Mouse (Mus musculus) limb, embryonic 13.5 days (tissue): Measurements from ENCODE around the gene Dvl3. TPM values are rescaled to one million over a fixed set of nuclear protein-coding genes. Genes with fewer than 3 reads are reported as not detected.
A peak's percentile ranks its signal among the peaks of the same experiment; 100 is the strongest.
"Not testable (repeated sequence)": the region's sequence is repeated elsewhere in the genome, so short reads cannot be mapped to it uniquely, and the experiment has no call there.

Experiments used
- ATAC-seq: fragments of 200-750 bp; cut with Nextera tagmentation; 2 replicates; pipeline ENCODE4 v1.8.0; 2017; ENCODE audit warnings: low read depth, moderate number of reproducible peaks, moderate TSS enrichment; ENCODE audit not compliant: low FRiP score
- H3K27ac ChIP-seq: fragments of 300-500 bp; sonication (generic); 2 replicates; pipeline ENCODE4 v1.5.1; 2015; ENCODE audit warnings: inconsistent platforms, mild to moderate bottlenecking, moderate library complexity
- H3K27me3 ChIP-seq: fragments of 300-500 bp; sonication (generic); 2 replicates; pipeline ENCODE4 v1.6.1; 2015; ENCODE audit warnings: mild to moderate bottlenecking, inconsistent platforms
- H3K36me3 ChIP-seq: fragments of 300-500 bp; sonication (generic); 2 replicates; pipeline ENCODE4 v1.6.1; 2015; ENCODE audit warnings: inconsistent platforms, mild to moderate bottlenecking, moderate library complexity
- H3K4me1 ChIP-seq: fragments of 300-500 bp; sonication (generic); 2 replicates; pipeline ENCODE4 v1.6.1; 2015; ENCODE audit warnings: inconsistent platforms
- H3K4me2 ChIP-seq: fragments of 300-500 bp; sonication (generic); replicated peaks from 2 replicates; pipeline ENCODE4 v1.6.1; 2015; ENCODE audit warnings: inconsistent platforms, mild to moderate bottlenecking, moderate library complexity
- H3K4me3 ChIP-seq: fragments of 300-500 bp; sonication (generic); 2 replicates; pipeline ENCODE4 v1.5.1; 2015; ENCODE audit warnings: moderate library complexity, mild to moderate bottlenecking, inconsistent platforms
- H3K9ac ChIP-seq: fragments of 300-500 bp; sonication (generic); 2 replicates; pipeline ENCODE4 v1.6.1; 2015; ENCODE audit warnings: mild to moderate bottlenecking, inconsistent platforms
- H3K9me3 ChIP-seq: fragments of 300-500 bp; sonication (generic); 2 replicates; pipeline ENCODE4 v1.6.1; 2016; ENCODE audit warnings: inconsistent platforms
- WGBS: fragments of 180-500 bp; shearing (Covaris S2); methylation state at CpG from one replicate; pipeline ENCODE4 v1.1.7; 2015; 5-methylcytosine and 5-hydroxymethylcytosine counted together
- polyA plus RNA-seq: library from polyadenylated mRNA; unstranded; fragments of >200 nt; fragmentation: Nextera tagmentation; extraction: Ambion mirVana; gene quantifications from 2 replicates; pipeline ENCODE4 v1.2.1, GENCODE M21; 2015

Dvl3 gene
- 28.0 and 28.7 TPM in 2 replicates for polyA plus RNA-seq

GRCm38 (mm10) chr16:20516726-20517201, at the start of gene Dvl3:
Dvl3 (plus strand) TSS chr16:20516982.
- Histone ChIP-seq H3K9ac (peak within 1 kb of the TSS; percentile 98), H3K4me2 (peak within 1 kb of the TSS; percentile 97), H3K9me3 (no peaks in the 10 kb centered on the region), H3K36me3 (peaks cover 25% of the 10 kb centered on the region), H3K27me3 (no peaks in the 10 kb centered on the region), H3K27ac (peak within 1 kb of the TSS; percentile 93), H3K4me3 (peak within 1 kb of the TSS; percentile 95), H3K4me1 (peaks cover 27% of the 10 kb centered on the region)
- peak; percentile 96 for ATAC-seq
- under 1% methylated on average over 52 of the region's 55 CpGs for WGBS

DNA sequence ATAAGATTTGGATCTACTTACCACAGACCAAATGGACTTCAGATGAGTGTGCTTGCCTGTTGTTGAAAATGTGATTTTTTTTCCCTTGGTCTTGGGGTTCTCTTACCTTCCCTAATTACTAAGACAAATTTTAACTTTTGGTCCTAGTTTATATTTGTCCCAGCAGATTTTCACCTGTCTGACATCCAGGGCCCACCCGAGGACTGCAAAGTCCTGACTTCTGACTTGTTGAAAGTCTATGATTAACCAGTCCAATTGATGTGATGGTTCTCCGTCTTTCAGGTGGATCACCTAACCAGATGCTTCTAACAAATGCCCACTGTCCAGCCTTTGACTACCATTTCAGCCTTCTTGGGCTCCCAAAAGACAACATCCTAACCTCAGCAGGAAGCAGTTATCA, 45.8 kb upstream of the Dvl3 start:
- no peaks in the 10 kb centered on the region for H3K9me3 ChIP-seq
- H3K4me3 ChIP-seq: no peak overlapping the region
- no peaks in the 10 kb centered on the region for H3K36me3 ChIP-seq
- no peak overlapping the region for H3K4me2 ChIP-seq
- WGBS: 89% methylated on average over 2 of the region's 2 CpGs
- ATAC-seq: no peak
- H3K4me1 ChIP-seq: no peaks in the 10 kb centered on the region
- no peak overlapping the region for H3K27ac ChIP-seq
- H3K27me3 ChIP-seq: no peaks in the 10 kb centered on the region
- no peak overlapping the region for H3K9ac ChIP-seq

- no peaks in the 10 kb centered on the region for H3K9me3 ChIP-seq
- 79% methylated on average over 1 of the region's 1 CpGs for WGBS
- no peaks in the 10 kb centered on the region for H3K27me3 ChIP-seq
- H3K27ac ChIP-seq: no peak overlapping the region
- no peak for ATAC-seq
- H3K4me2 ChIP-seq: no peak overlapping the region
- H3K4me3 ChIP-seq: no peak overlapping the region
- H3K4me1 ChIP-seq: peaks cover 2% of the 10 kb centered on the region; the same call in 1 of the 2 replicates
- H3K36me3 ChIP-seq: no peaks in the 10 kb centered on the region
- no peak overlapping the region for H3K9ac ChIP-seq
These were observed 45.1 kb upstream of the Dvl3 start for GRCm38 (mm10) chr16:20471686-20472085.

- no peak for ATAC-seq
- 89% methylated on average over 1 of the region's 1 CpGs for WGBS
These were observed 43.0 kb upstream of the Dvl3 start for GRCm38 (mm10) chr16:20473748-20474147.

GRCm38 (mm10) chr16:20474211-20474610, 42.6 kb upstream of the Dvl3 start:
- no peak for ATAC-seq
- Histone ChIP-seq H3K4me3 (no peak overlapping the region), H3K4me2 (no peak overlapping the region), H3K27me3 (no peaks in the 10 kb centered on the region), H3K9ac (no peak overlapping the region), H3K4me1 (peaks cover 10% of the 10 kb centered on the region), H3K36me3 (no peaks in the 10 kb centered on the region), H3K27ac (no peak overlapping the region), H3K9me3 (no peaks in the 10 kb centered on the region)
- WGBS: 93% methylated on average over 8 of the region's 8 CpGs

More at GRCm38 (mm10) chr16:20473748-20474147, 43.0 kb upstream of the Dvl3 start:
- no peak overlapping the region for H3K9ac ChIP-seq
- H3K27ac ChIP-seq: no peak overlapping the region
- H3K4me1 ChIP-seq: peaks cover 10% of the 10 kb centered on the region
- no peaks in the 10 kb centered on the region for H3K27me3 ChIP-seq
- H3K4me3 ChIP-seq: no peak overlapping the region
- no peaks in the 10 kb centered on the region for H3K36me3 ChIP-seq
- no peaks in the 10 kb centered on the region for H3K9me3 ChIP-seq
- H3K4me2 ChIP-seq: no peak overlapping the region

- Histone ChIP-seq H3K4me2 (no peak overlapping the region), H3K27ac (no peak overlapping the region), H3K4me3 (no peak overlapping the region), H3K36me3 (no peaks in the 10 kb centered on the region), H3K9ac (no peak overlapping the region), H3K9me3 (no peaks in the 10 kb centered on the region), H3K4me1 (peaks cover 10% of the 10 kb centered on the region), H3K27me3 (no peaks in the 10 kb centered on the region)
- WGBS: 81% methylated on average over 6 of the region's 6 CpGs
- ATAC-seq: no peak
These were observed 42.0 kb upstream of the Dvl3 start for GRCm38 (mm10) chr16:20474786-20475185.

DNA sequence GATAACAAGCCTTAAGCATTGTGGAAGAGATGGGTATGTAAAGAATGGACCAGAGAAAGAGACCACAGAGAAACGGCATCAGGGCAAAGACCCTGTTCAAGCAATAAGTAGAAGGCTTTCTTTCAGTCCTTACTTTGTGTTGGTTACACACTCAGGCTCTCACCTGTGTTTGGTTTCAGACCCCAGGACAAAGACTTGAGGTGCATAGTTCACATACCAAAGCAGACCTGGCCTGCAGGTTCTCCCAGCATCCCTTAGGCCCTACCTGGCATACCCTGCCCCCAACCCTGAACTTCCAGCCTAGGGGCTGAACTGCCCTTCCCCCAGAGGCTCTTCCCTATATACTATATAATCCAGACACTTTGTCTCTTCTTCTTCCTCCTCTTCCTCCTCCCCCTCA, 41.4 kb upstream of the Dvl3 start:
- no peaks in the 10 kb centered on the region for H3K9me3 ChIP-seq
- H3K27ac ChIP-seq: no peak overlapping the region
- H3K36me3 ChIP-seq: no peaks in the 10 kb centered on the region
- no peak overlapping the region for H3K4me2 ChIP-seq
- no peak for ATAC-seq
- H3K4me3 ChIP-seq: no peak overlapping the region
- no peak overlapping the region for H3K9ac ChIP-seq
- 88% methylated on average over 1 of the region's 1 CpGs for WGBS
- peaks cover 10% of the 10 kb centered on the region for H3K4me1 ChIP-seq
- H3K27me3 ChIP-seq: no peaks in the 10 kb centered on the region

DNA sequence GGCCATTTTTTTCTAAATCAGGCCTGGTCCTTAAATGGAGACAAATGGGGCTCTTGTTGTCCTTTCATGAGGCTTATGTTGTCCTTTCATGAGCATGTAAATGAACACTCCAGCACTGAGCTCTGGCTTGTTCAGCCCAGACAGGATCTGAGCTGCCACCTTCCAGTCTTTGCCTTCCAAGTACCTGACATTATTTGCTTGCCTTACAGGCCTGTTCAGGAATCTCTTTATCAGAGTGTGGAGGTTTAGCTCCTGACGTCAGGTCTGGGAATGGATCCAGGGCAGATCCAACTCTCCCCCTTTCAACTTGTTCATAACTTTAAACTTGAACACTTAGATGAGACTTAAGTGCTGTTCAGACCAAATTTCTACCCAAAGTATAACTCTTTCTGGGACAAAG, 39.9 kb upstream of the Dvl3 start:
- Histone ChIP-seq H3K4me3 (no peak overlapping the region), H3K9me3 (no peaks in the 10 kb centered on the region), H3K36me3 (no peaks in the 10 kb centered on the region), H3K27ac (peak overlapping the region; percentile 52), H3K27me3 (no peaks in the 10 kb centered on the region), H3K4me2 (no peak overlapping the region), H3K4me1 (peaks cover 10% of the 10 kb centered on the region), H3K9ac (no peak overlapping the region)
- 33% methylated on average over 1 of the region's 1 CpGs for WGBS
- ATAC-seq: peak; percentile 65; the same call in 1 of the 2 replicates

GRCm38 (mm10) chr16:20477270-20477669, 39.5 kb upstream of the Dvl3 start:
- H3K4me2 ChIP-seq: no peak overlapping the region
- no peaks in the 10 kb centered on the region for H3K9me3 ChIP-seq
- H3K27ac ChIP-seq: peak overlapping the region; percentile 52; the same call in 1 of the 2 replicates
- H3K4me1 ChIP-seq: peaks cover 10% of the 10 kb centered on the region
- no peak; the same call in 1 of the 2 replicates for ATAC-seq
- WGBS: 60% methylated on average over 3 of the region's 3 CpGs
- H3K27me3 ChIP-seq: no peaks in the 10 kb centered on the region
- no peak overlapping the region for H3K9ac ChIP-seq
- no peaks in the 10 kb centered on the region for H3K36me3 ChIP-seq
- no peak overlapping the region for H3K4me3 ChIP-seq

- Histone ChIP-seq H3K4me2 (no peak overlapping the region), H3K27me3 (no peaks in the 10 kb centered on the region), H3K4me1 (peaks cover 10% of the 10 kb centered on the region), H3K27ac (no peak overlapping the region), H3K9me3 (no peaks in the 10 kb centered on the region), H3K36me3 (no peaks in the 10 kb centered on the region), H3K9ac (no peak overlapping the region), H3K4me3 (no peak overlapping the region)
- ATAC-seq: no peak
- WGBS: 60% methylated on average over 2 of the region's 2 CpGs
These were observed 38.3 kb upstream of the Dvl3 start for GRCm38 (mm10) chr16:20478504-20478903.

DNA sequence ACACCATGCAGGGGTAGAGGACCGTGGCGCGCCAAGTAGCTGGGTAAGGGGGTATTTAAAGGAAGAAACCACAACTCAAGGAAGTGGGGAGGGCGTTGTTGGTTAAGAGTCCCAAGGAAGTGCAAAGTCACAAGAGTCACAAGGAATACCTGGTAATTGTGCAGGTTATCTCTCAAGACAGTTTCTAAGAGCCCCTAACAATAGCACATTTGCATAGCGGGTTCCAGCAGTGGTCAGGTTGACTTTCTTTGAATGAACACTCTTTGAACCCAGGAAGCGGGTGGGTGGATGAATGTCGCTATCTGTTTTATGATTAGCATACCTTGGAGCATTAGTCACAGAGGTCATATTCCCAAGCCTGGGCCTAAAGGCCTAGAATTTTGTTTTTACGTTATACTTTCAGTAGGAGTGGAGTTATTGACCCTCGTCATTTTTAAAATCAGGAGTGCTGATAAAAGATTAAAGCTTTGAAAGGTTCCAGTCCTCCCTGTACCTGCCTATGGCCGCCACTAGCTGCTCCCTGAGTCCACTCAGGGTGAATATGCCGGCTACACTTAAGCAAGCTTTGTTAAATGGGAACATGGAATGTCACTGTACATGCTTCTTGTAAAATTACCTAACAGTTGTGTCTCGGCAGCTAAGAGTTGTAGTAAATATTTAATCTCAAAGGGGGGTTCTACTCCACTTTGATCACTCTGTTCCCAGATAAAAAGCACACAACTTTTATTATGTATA, 37.6 kb upstream of the Dvl3 start:
- not testable (repeated sequence) for H3K9me3 ChIP-seq, H3K4me2 ChIP-seq, H3K4me3 ChIP-seq, H3K9ac ChIP-seq, H3K27me3 ChIP-seq, H3K36me3 ChIP-seq, ATAC-seq, H3K27ac ChIP-seq
- WGBS: 88% methylated on average over 12 of the region's 12 CpGs
- H3K4me1 ChIP-seq: peaks cover 10% of the 10 kb centered on the region

GRCm38 (mm10) chr16:20480115-20480514, 36.7 kb upstream of the Dvl3 start:
- no peaks in the 10 kb centered on the region for H3K9me3 ChIP-seq
- no peak overlapping the region for H3K9ac ChIP-seq
- no peaks in the 10 kb centered on the region for H3K36me3 ChIP-seq
- no peak overlapping the region for H3K4me3 ChIP-seq
- no peak for ATAC-seq
- no peaks in the 10 kb centered on the region for H3K27me3 ChIP-seq
- 30% methylated on average over 3 of the region's 3 CpGs for WGBS
- no peak overlapping the region for H3K27ac ChIP-seq
- no peak overlapping the region for H3K4me2 ChIP-seq
- peaks cover 10% of the 10 kb centered on the region for H3K4me1 ChIP-seq

DNA sequence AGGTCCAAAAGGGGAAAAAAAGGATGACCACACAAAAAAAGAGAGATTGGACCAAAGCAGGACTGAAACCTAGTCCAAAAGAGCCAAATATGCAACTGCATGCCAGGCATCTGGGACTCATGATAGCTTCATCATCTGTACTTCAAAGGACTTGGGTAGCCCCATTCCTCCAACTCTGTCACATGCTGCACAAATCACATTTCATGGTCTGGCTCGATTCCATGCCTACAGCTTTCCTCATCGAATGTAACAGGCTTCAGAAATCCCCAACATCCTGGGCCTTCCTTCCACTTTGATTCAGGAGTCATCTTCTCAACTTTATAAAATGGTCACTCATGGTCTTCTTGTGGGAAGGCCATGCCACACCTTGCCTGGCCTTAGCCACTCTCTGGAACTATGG, 35.0 kb upstream of the Dvl3 start:
- Histone ChIP-seq H3K27ac (no peak overlapping the region), H3K4me1 (peaks cover 8% of the 10 kb centered on the region), H3K36me3 (no peaks in the 10 kb centered on the region), H3K9me3 (no peaks in the 10 kb centered on the region), H3K4me2 (no peak overlapping the region), H3K4me3 (no peak overlapping the region), H3K27me3 (no peaks in the 10 kb centered on the region), H3K9ac (no peak overlapping the region)
- no peak for ATAC-seq
- WGBS: 69% methylated on average over 2 of the region's 2 CpGs
